Mouse (Mus musculus) heart, postnatal 0 days (tissue): ENCODE measurements at regions not wholly inside any gene's neighbourhood (a gene's known extent, or its start where the extent isn't known, plus 50 kb on each side); places are given as distances from the start of the nearest gene placed in this dataset.

Experiments
- CTCF ChIP-seq: IDR thresholded peaks from 2 replicates; pipeline ENCODE4 v1.5.1; 2016; ENCODE audit warnings: antibody characterized with exemption, control low read depth, low read depth
- EP300 ChIP-seq: IDR thresholded peaks from 2 replicates; pipeline ENCODE4 v1.6.1; 2016; ENCODE audit warnings: antibody characterized with exemption, low read depth

GRCm38 (mm10) chr19:54311289-54311688 lies 267.3 kb downstream of the Adra2a start:
- TF ChIP-seq CTCF (no peak), EP300 (no peak)
